Mouse (Mus musculus) large intestine, adult 2 months (tissue): Measurements from ENCODE around the gene Bmp6. TPM values are rescaled to one million over a fixed set of nuclear protein-coding genes. Genes with fewer than 3 reads are reported as not detected.

Experiments used
- DNase-seq: peaks from one replicate; pipeline ENCODE4 v3.0.0-alpha.2; 2012; ENCODE audit warnings: low read depth, low spot score
- WGBS: fragments of 180-500 bp; shearing (Covaris S2); methylation state at CpG from one replicate; pipeline ENCODE4 v1.1.7; 2018; 5-methylcytosine and 5-hydroxymethylcytosine counted together
- polyA plus RNA-seq: library from polyadenylated mRNA; depleted of rRNA; stranded (reverse); fragments of >200 nt; gene quantifications from 2 replicates; pipeline ENCODE4 v1.2.3, GENCODE M21; 2012

The Bmp6 gene
- polyA plus RNA-seq, 1 experiment: 3.0 TPM

GRCm38 (mm10) chr13:38352986-38353385 is 8.1 kb downstream of the Bmp6 start:
- 56% methylated on average over 10 of the region's 10 CpGs for WGBS
- no peak for DNase-seq

DNA sequence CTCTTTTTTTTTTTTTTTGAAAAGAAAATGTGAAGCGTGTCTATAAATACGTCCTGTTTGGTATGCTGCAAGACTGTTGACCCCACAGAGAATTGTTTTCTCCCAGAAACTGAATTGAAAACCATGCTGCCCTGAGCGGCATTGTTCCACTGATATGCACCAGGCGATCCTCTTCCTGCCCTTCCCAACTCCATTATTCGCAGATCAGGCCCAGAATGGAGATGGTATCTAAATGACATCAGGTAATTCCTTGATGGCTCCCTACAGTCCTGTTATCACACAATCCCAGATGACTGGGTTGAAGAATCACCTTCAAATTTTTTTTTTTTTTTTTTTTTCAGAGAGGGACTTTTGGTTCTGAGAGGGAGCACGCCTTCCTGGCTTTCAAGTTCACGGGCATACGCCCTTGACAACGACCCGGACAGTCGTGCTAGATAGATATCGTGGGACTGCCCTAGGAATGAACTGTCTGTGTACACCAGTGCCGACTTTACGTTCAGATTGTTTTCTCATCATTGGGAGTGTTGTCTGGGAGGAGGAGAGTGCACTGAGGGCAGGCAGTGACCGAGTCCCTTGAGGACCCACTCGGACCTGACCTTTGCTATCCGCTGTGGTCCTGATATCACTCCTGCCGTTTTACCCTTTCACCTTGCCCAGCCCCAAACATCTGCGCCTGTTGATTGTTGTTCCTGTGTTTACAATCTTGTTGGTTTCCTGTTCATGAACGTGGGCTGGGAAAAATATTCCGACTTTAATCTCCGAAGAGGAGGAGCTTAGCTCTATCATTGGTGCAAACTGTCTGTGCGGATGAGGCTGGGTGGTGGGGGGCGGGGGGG is 8.7 kb downstream of the Bmp6 start:
- no peak for DNase-seq
- 39% methylated on average over 24 of the region's 24 CpGs for WGBS

DNA sequence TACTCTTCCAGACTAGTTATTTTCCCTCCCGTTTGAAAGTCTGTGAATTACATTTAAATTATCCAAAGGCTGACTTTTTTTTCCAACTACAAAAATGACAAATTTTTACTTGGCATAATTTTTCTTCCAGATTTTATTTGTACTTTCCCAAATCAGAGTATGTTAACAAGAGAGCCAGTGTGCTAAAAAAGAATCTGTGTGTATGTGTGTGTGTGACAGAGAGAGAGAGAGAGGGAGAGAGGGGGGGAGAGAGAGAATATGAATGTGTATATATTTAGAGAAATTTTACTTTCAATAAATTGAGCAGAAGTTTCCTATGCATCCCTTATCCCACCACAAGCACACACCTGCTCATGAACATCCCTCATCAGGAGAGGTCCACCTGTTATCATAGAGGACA is 9.4 kb downstream of the Bmp6 start:
- 34% methylated on average over 1 of the region's 1 CpGs for WGBS
- DNase-seq: no peak

GRCm38 (mm10) chr13:38359045-38359444 is 14.1 kb downstream of the Bmp6 start:
- 52% methylated on average over 4 of the region's 4 CpGs for WGBS
- DNase-seq: no peak

GRCm38 (mm10) chr13:38362751-38363150 is 17.8 kb downstream of the Bmp6 start:
- WGBS: 68% methylated on average over 4 of the region's 4 CpGs
- DNase-seq: no peak

DNA sequence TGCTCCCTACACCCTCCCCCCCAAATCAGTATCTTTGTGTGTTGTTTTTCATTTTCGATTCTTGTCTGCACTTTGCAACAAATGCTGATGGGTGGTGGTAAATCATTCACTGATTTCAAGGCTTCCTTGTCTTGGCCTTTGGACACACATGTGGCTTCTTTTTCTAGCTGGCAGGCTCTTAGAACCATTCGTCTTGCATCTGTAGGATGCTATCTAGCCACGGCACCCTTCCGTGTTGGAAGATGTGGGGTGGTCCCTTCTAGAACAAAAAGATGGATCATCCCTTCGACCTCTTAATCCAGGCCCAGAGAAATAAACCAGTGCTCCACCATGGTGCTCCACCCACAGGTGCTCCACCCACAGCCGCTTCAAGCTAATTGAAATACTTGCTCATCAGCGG is 19.0 kb downstream of the Bmp6 start:
- 63% methylated on average over 7 of the region's 7 CpGs for WGBS
- DNase-seq: no peak

DNA sequence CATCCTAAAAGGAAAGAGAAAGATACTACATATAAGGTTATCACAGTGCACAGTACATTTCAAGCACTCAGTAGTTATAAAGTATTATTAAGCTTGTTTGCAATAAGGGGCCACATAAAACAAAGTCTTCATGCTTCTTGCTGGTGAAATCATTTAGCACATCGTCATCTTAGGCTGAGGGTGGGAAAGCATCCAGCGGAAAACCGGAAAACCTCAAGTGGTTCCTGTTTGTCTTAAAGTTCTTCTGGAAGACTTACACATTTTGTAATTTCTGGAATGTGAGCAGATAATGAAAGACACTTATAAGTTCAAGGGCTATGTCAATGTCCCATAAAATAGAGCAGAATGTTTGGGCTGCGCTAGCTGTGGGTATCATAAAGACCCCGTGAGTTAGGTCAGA is 24.7 kb downstream of the Bmp6 start:
- DNase-seq: no peak
- WGBS: 45% methylated on average over 5 of the region's 5 CpGs

GRCm38 (mm10) chr13:38376071-38376470 is 31.2 kb downstream of the Bmp6 start:
- 63% methylated on average over 6 of the region's 6 CpGs for WGBS
- DNase-seq: no peak

DNA sequence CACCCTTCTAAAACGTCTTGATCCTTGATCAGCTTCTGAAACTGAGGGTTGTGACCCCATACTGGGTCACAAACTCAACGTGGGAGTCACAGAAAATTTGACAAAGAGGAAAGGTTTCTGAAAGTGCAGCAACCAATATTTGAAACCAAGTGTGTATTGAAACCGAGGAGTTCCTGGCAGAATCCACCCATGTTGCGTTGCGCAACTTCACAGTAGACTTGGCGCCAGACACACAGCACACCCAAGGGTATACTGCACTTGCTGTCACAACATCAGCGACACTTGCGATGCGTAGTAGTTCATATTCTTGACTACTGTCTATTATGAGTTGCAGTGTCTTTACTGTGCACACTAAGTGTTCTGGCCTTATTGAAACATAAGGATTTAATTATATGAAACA is 32.4 kb downstream of the Bmp6 start:
- no peak for DNase-seq
- WGBS: 80% methylated on average over 9 of the region's 9 CpGs

- WGBS: 94% methylated on average over 5 of the region's 5 CpGs
- DNase-seq: no peak
Observed at GRCm38 (mm10) chr13:38379806-38380205, 34.9 kb downstream of the Bmp6 start.

DNA sequence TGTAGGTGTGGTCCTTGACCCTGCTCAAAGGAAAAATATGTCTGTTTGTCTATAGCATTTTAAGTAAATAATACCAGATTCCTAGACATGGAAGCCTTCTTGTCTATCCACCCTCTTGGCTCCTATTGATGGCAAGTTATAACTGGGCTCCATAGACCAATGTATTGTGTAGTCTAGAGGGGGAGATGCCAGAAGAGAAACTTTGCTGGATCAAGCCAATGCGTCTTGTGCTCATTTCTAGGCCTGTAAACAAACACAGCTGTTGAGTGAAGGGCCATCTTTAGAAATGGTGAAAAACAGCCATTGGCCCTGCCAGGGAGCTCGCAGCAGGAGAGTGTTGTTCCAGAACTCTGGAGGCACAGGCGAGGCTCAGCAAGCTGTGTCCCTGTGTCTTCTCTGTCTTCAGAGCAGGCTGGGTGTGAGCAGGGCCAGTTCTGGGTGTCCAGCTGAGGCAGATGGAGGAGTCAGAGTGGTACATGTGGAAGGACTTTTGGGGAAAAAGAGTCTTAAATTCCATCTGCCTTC is 41.2 kb downstream of the Bmp6 start:
- no peak for DNase-seq
- WGBS: 66% methylated on average over 3 of the region's 3 CpGs

DNA sequence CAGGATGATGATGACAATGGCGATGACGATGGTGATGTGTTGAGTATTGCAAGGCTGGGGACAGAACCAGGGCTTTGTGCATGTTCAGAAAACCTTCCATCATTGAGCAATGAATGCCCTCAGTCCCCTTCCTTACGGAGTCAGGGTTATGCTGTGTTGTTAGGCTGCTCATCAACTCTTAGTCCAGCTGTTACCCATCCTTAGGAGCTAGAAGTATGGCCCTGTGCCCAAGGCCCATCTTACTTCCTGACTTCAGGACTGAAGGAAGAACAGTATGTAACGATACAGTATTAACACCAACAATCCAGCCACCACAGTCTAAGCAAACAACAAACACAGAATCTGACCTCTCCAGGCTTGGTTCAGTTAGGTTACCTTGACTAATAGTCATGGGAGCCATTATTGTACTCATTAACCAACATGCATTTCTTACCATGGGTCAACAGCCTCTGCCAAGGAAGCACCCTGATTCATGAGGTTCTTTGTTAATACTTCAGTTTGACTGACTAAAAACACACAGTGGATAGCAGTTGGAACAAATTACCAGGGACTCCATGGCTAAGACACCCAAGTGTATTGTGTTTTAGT is 42.6 kb downstream of the Bmp6 start:
- DNase-seq: no peak
- WGBS: 82% methylated on average over 4 of the region's 4 CpGs

DNA sequence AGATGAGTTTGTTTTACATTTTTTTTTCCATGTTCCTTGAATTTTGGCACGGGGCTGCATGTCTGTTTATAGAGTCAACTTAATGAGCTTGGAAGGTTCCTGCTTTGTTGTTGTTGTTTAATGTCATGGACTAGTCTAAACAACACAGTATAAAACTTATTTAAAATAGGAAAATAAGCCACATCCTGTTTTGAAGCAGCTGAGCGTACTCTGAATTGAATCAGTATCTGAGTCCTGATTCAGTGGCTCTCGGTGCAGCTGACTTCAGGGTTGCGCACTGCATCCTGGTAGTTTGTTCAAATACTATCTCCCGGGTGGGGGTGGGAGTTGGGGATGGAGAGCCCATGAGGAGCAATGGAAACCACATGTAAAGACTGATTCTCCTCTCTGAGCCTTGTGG is 48.5 kb downstream of the Bmp6 start:
- 61% methylated on average over 5 of the region's 5 CpGs for WGBS
- no peak for DNase-seq

- DNase-seq: no peak
- 94% methylated on average over 4 of the region's 4 CpGs for WGBS
Observed at GRCm38 (mm10) chr13:38395026-38395425, 50.1 kb downstream of the Bmp6 start.

DNA sequence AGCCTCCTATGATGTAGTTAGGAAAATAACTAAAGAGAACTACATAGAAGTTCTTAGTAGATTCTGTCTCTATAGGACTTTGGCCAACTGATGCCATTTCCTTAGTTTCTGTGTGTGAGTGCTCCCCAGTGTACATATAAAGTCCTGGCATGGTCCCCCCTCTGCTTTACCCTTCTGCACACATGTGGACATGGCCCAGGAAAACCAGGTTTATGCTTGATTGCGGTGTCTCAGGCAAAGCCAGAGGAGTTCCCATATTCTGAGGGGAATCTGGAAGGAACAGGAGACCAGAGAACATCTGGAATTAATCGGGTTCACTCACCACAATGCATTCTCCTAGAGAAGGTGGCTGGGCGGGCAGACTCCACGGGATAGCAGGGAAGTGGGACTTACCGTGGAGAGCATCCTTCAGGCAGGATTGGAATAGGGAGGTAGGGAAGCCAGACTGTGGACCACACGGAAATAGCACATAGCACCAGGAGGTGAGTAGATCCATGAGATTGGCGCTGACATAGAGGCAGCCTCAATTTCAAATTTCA is 52.2 kb downstream of the Bmp6 start:
- 86% methylated on average over 7 of the region's 7 CpGs for WGBS
- DNase-seq: no peak

DNA sequence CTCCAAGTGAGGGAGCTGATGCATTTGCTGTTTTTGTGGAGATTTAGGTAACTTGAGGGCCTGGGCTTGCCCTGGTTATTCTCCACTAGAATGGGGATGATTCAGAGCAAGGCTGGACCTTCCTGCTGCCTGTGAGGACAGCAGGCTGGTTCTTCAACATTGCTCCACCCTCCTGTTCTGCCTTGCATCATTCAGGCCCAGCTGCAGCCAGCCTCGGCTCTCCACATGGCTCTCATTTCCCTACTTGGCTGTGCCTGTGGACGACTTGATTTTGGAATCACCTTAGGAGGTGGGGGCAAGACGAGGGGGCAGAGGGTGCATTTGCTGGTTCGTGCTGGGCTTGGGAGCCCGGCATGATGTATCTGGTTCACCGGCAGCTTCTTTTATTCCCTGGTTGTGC is 53.8 kb downstream of the Bmp6 start:
- 72% methylated on average over 6 of the region's 6 CpGs for WGBS
- no peak for DNase-seq

- no peak for DNase-seq
- WGBS: 83% methylated on average over 8 of the region's 8 CpGs
Observed at GRCm38 (mm10) chr13:38400662-38401061, 55.8 kb downstream of the Bmp6 start.

DNA sequence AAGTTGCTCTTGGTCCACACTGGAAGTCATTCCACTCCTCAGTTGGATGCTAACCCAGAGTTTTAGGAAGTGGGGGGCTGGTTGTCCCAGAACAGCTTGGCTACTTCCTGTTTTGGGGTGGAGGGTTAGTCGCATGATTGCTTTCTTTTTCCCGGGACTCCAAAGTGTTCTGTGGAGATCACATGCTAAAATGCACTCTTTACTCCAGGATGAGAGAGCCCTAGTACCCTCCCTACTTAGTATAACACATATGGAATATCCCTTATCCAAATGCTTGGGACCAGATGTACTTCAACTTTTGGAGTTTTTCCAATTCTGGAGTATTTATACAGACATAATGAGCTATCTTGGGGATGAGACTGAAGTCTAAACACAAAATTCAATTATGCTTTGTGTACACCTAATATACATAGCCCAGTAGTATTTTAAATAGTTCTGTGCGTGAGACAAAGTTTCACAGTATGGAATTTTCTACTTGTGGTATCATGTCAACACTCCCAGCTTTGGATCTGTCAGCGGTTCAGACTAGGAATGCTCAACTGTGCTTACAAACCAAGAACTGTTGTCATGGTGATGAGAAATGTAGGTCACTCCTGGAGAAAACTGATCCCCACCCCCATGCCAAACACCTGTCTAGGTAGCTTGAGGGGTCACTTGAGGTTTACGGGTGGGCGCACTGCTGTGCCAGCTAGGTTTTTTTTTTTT is 62.9 kb downstream of the Bmp6 start:
- DNase-seq: no peak
- 64% methylated on average over 6 of the region's 6 CpGs for WGBS

- WGBS: 54% methylated on average over 3 of the region's 3 CpGs
Observed at GRCm38 (mm10) chr13:38408636-38409035, 63.7 kb downstream of the Bmp6 start.

DNA sequence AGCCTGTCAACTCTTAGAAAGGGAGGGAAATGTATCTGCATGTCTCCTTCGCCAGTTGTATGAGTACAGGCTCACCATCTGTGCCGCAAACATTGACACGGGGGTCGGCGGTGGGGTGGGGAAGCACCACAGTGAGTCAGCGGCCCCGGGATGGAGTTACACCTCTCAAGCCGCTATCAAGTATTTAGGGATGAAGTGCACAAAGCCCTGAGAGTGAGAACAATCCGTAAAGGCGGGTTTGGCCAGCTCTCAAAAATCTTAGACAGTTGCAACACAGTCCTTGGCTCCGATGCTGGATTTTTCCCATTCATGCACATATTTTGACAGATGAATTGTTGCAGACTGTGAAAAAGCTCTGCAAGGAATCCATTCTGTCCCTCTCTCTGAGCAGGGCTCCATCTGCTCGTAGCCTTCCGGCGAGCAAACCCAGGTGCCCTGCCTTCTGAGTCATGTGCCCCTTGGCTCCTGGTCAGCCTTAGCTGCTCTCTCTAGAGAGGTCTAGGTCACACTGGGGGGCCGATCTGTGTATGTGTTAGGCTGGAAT is 65.5 kb downstream of the Bmp6 start:
- DNase-seq: no peak
- WGBS: 15% methylated on average over 15 of the region's 15 CpGs

More at GRCm38 (mm10) chr13:38408636-38409035, 63.7 kb downstream of the Bmp6 start:
- no peak for DNase-seq
